Mouse (Mus musculus): Measurements from ENCODE around the gene 1700013H16Rik. TPM values are rescaled to one million over a fixed set of nuclear protein-coding genes. Genes with fewer than 3 reads are reported as not detected.
"Not testable (repeated sequence)": the region's sequence is repeated elsewhere in the genome, so short reads cannot be mapped to it uniquely, and the experiment has no call there.

The 1700013H16Rik gene
- total RNA-seq (2021) = not detected

GRCm38 (mm10) chrX:53757736-53758135, at the start of gene 1700013H16Rik:
Gene 1700013H16Rik (minus strand): TSS chrX:53757831.
- intact Hi-C loops (cut with DNase I) = no loop called here
- DNase-seq = no peak

GRCm38 (mm10) chrX:53799074-53799473, 41.4 kb upstream of the 1700013H16Rik start:
- intact Hi-C loops (cut with DNase I) = no loop called here

GRCm38 (mm10) chrX:53797519-53797918, 39.9 kb upstream of the 1700013H16Rik start, which contains the start of gene Xlr:
Gene Xlr (minus strand): TSS chrX:53797706.
- DNase-seq; intact Hi-C loops (cut with DNase I): not testable (repeated sequence)

More at GRCm38 (mm10) chrX:53799074-53799473, 41.4 kb upstream of the 1700013H16Rik start:
- DNase-seq = no peak

- intact Hi-C loops (cut with DNase I) = no loop called here
- no peak for DNase-seq
Measured at GRCm38 (mm10) chrX:53776276-53776675, 18.6 kb upstream of the 1700013H16Rik start, which contains the start of gene Zfp36l3. Gene Zfp36l3 (minus strand): TSS chrX:53776394.

GRCm38 (mm10) chrX:53752851-53753250, 4.8 kb downstream of the 1700013H16Rik start:
- no peak for DNase-seq
- intact Hi-C loops (cut with DNase I) = no loop called here

GRCm38 (mm10) chrX:53728967-53729366, 28.7 kb downstream of the 1700013H16Rik start:
- DNase-seq = no peak
- intact Hi-C loops (cut with DNase I) = no loop called here

- DNase-seq = no peak
- intact Hi-C loops (cut with DNase I) = no loop called here
Measured at GRCm38 (mm10) chrX:53724596-53724995, 33.0 kb downstream of the 1700013H16Rik start, which contains the start of gene 4930502E18Rik. Gene 4930502E18Rik (plus strand): TSS chrX:53724826.

- DNase-seq = peak; percentile 14 to 19
- intact Hi-C loops (cut with DNase I) = no loop called here
Measured at GRCm38 (mm10) chrX:53716323-53717182, 41.1 kb downstream of the 1700013H16Rik start.

GRCm38 (mm10) chrX:53715942-53716322, 41.7 kb downstream of the 1700013H16Rik start:
- no peak for DNase-seq
- intact Hi-C loops (cut with DNase I) = no loop called here

- no peak for DNase-seq
- intact Hi-C loops (cut with DNase I) = no loop called here
Measured at GRCm38 (mm10) chrX:53702673-53703072, 55.0 kb downstream of the 1700013H16Rik start.

GRCm38 (mm10) chrX:53699225-53699624, 58.4 kb downstream of the 1700013H16Rik start:
- intact Hi-C loops (cut with DNase I) = no loop called here
- DNase-seq = no peak

- intact Hi-C loops (cut with DNase I) = no loop called here
Measured at GRCm38 (mm10) chrX:53694008-53694777, 63.4 kb downstream of the 1700013H16Rik start.

GRCm38 (mm10) chrX:53693141-53693540, 64.5 kb downstream of the 1700013H16Rik start:
- intact Hi-C loops (cut with DNase I) = no loop called here
- DNase-seq = no peak

More at GRCm38 (mm10) chrX:53694008-53694777, 63.4 kb downstream of the 1700013H16Rik start:
- no peak for DNase-seq

Other genes with a start within 250 kb of the 1700013H16Rik start
- 10 to 100 TPM; 19.6 to 22.3 TPM for gene Rtl8c, start 149.8 kb downstream of the 1700013H16Rik start, total RNA-seq (2021)
- not detected for gene Gm14597, start 148.9 kb downstream of the 1700013H16Rik start, total RNA-seq (2021)
- 100 to 1,000 TPM; 138 to 140 TPM for gene Rtl8a, start 114.1 kb downstream of the 1700013H16Rik start, total RNA-seq (2021)
- 10 to 100 TPM; 82.1 to 97.6 TPM for gene Rtl8b, start 87.4 kb downstream of the 1700013H16Rik start, total RNA-seq (2021)
- not detected for gene 4930502E18Rik, start 33.0 kb downstream of the 1700013H16Rik start, total RNA-seq (2021)
- not detected for gene Zfp36l3, start 18.6 kb upstream of the 1700013H16Rik start, total RNA-seq (2021)
- gene Xlr, start 39.9 kb upstream of the 1700013H16Rik start, total RNA-seq (2021) = 1 to 10 TPM; 1.4 to 2.0 TPM

Data from heart, postnatal 36 days (tissue).